14 mouse cellular contexts compared by ENCODE assay signal in the genomic region with DNA sequence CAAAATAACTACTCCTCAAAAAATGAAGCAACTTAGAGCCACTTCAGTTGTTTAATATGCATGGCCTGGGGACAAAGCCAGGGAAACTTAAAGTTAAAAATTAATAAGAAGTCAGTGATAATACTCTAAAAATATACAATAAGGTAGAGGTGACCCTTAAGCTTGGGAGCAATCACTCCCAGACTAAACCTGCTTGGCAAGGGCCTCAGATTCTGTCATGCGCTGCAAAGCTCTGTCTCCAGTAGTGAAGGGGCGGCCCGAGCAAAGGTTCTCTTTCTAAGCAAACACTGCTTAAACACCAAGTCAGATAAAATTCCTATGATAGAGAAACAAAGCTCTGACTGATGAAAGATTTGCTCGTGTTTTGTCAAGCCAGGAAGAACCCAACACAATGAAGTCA.
DNase-seq lines count a peak whose midpoint lies in the region; ATAC-seq and TF ChIP-seq lines count a peak whose summit lies in the region.
"Had no signal": no experiment of that assay in that cellular context is flagged by ENCODE, and none has a peak within 500 bp of the region (broad histone marks: within the 10 kb centered on the region; RNA-seq: fewer than 3 reads in every experiment).

No protein-coding gene starts in this region.

- no peak overlapping the region for H3K4me2 ChIP-seq in lung, embryonic 14.5 days
- H3K4me2 ChIP-seq in intestine, embryonic 16.5 days (ENCODE audit: low read depth, low read length) = peak overlapping the region; percentile 48; the same call in 1 of the 2 replicates
- H3K4me2 ChIP-seq in kidney, embryonic 14.5 days (replicated peaks; ENCODE audit: low read depth, low read length) = no peak overlapping the region
- H3K4me2 ChIP-seq in liver, postnatal 0 days (ENCODE audit: low read depth, low read length) = no peak overlapping the region
- no peak overlapping the region for H3K4me2 ChIP-seq in forebrain, embryonic 14.5 days (ENCODE audit: low read length)
- H3K4me2 ChIP-seq: midbrain, embryonic 15.5 days; neural tube, embryonic 12.5 days had no signal

- peak; percentile 64; the same call in 1 of the 2 replicates for ATAC-seq in lung, embryonic 14.5 days (ENCODE audit: insufficient read depth)
- peak; percentile 84 for ATAC-seq in intestine, embryonic 16.5 days
- ATAC-seq in kidney, embryonic 14.5 days (ENCODE audit: low FRiP score, low TSS enrichment) = peak; percentile 73; the same call in 1 of the 2 replicates
- no peak for ATAC-seq in liver, postnatal 0 days
- no peak for ATAC-seq in forebrain, embryonic 14.5 days
- ATAC-seq: midbrain, embryonic 15.5 days had no signal

- H3K27ac ChIP-seq in lung, embryonic 14.5 days (ENCODE audit: low read depth) = peak overlapping the region; percentile 88; the same call in 1 of the 2 replicates
- H3K27ac ChIP-seq in intestine, embryonic 16.5 days (ENCODE audit: low read length) = peak overlapping the region; percentile 97
- H3K27ac ChIP-seq in kidney, embryonic 14.5 days (ENCODE audit: low read depth, low read length) = peak overlapping the region; percentile 51; the same call in 1 of the 2 replicates
- peak overlapping the region; percentile 84 for H3K27ac ChIP-seq in liver, postnatal 0 days (ENCODE audit: low read depth)
- no peak overlapping the region for H3K27ac ChIP-seq in forebrain, embryonic 14.5 days (ENCODE audit: low read depth, low read length)
- H3K27ac ChIP-seq: hindbrain, embryonic 10.5 days; midbrain, embryonic 15.5 days; neural tube, embryonic 12.5 days had no signal

- no peak for TF ChIP-seq CTCF in lung, embryonic 14.5 days (IDR thresholded peaks at IDR 0.05; ENCODE audit: low read depth)
- no peak for TF ChIP-seq CTCF in liver, postnatal 0 days (IDR thresholded peaks at IDR 0.05; ENCODE audit: low read depth)

- 0 out of 2 replicates have a peak, but pooled peaks cover 3% of the 10 kb centered on the region for H3K4me1 ChIP-seq in lung, embryonic 14.5 days (ENCODE audit: insufficient read depth)
- peaks cover 37% of the 10 kb centered on the region for H3K4me1 ChIP-seq in intestine, embryonic 16.5 days (ENCODE audit: control insufficient read depth, insufficient read depth, low read length)
- peaks cover 8% of the 10 kb centered on the region for H3K4me1 ChIP-seq in kidney, embryonic 14.5 days (ENCODE audit: control insufficient read depth, insufficient read depth, low read length)
- H3K4me1 ChIP-seq in liver, postnatal 0 days (ENCODE audit: insufficient read depth) = peaks cover 16% of the 10 kb centered on the region; the same call in 1 of the 2 replicates
- H3K4me1 ChIP-seq in forebrain, embryonic 14.5 days (ENCODE audit: control insufficient read depth, insufficient read depth, low read length) = peaks cover 4% of the 10 kb centered on the region; the same call in 1 of the 2 replicates

- H3K36me3 ChIP-seq in lung, embryonic 14.5 days (ENCODE audit: insufficient read depth) = no peaks in the 10 kb centered on the region
- no peaks in the 10 kb centered on the region for H3K36me3 ChIP-seq in intestine, embryonic 16.5 days (ENCODE audit: control insufficient read depth, insufficient read depth, low read length)
- H3K36me3 ChIP-seq in kidney, embryonic 14.5 days (ENCODE audit: control insufficient read depth, insufficient read depth, low read length) = no peaks in the 10 kb centered on the region
- no peaks in the 10 kb centered on the region for H3K36me3 ChIP-seq in liver, postnatal 0 days (replicated peaks; ENCODE audit: insufficient read depth, low read length)
- H3K36me3 ChIP-seq in forebrain, embryonic 14.5 days (ENCODE audit: control insufficient read depth, insufficient read depth, low read length) = no peaks in the 10 kb centered on the region
- H3K36me3 ChIP-seq: midbrain, embryonic 15.5 days; neural tube, embryonic 12.5 days had no signal

- no peak for TF ChIP-seq EP300 in liver, postnatal 0 days (IDR thresholded peaks at IDR 0.05; ENCODE audit: low read depth)

- no peak overlapping the region for H3K9ac ChIP-seq in lung, embryonic 14.5 days
- H3K9ac ChIP-seq in intestine, embryonic 16.5 days (ENCODE audit: low read depth, low read length) = no peak overlapping the region
- no peak overlapping the region for H3K9ac ChIP-seq in kidney, embryonic 14.5 days (ENCODE audit: low read depth, low read length)
- H3K9ac ChIP-seq in liver, postnatal 0 days (replicated peaks) = no peak overlapping the region
- H3K9ac ChIP-seq in forebrain, embryonic 14.5 days (ENCODE audit: low read length) = no peak overlapping the region
- H3K9ac ChIP-seq: midbrain, embryonic 15.5 days; neural tube, embryonic 12.5 days had no signal

- no peak overlapping the region for H3K4me3 ChIP-seq in lung, embryonic 14.5 days (ENCODE audit: low read depth, low read length)
- H3K4me3 ChIP-seq in intestine, embryonic 16.5 days (ENCODE audit: low read length) = no peak overlapping the region
- H3K4me3 ChIP-seq in kidney, embryonic 14.5 days (ENCODE audit: low read length) = no peak overlapping the region
- no peak overlapping the region for H3K4me3 ChIP-seq in liver, postnatal 0 days (ENCODE audit: low read depth, low read length)
- no peak overlapping the region for H3K4me3 ChIP-seq in forebrain, embryonic 14.5 days (ENCODE audit: low read depth, low read length)
- H3K4me3 ChIP-seq: hindbrain, embryonic 10.5 days; midbrain, embryonic 15.5 days; neural tube, embryonic 12.5 days had no signal

- H3K9me3 ChIP-seq in lung, embryonic 14.5 days (ENCODE audit: low read depth, low read length) = no peaks in the 10 kb centered on the region
- H3K9me3 ChIP-seq in intestine, embryonic 16.5 days (ENCODE audit: control insufficient read depth, low read length) = no peaks in the 10 kb centered on the region
- no peaks in the 10 kb centered on the region for H3K9me3 ChIP-seq in kidney, embryonic 14.5 days (ENCODE audit: control insufficient read depth, low read length)
- H3K9me3 ChIP-seq in liver, postnatal 0 days (ENCODE audit: low read length) = no peaks in the 10 kb centered on the region
- no peaks in the 10 kb centered on the region for H3K9me3 ChIP-seq in forebrain, embryonic 14.5 days (replicated peaks; ENCODE audit: control insufficient read depth, low read length)
- H3K9me3 ChIP-seq: hindbrain, embryonic 10.5 days; midbrain, embryonic 15.5 days; neural tube, embryonic 12.5 days had no signal

- no peaks in the 10 kb centered on the region for H3K27me3 ChIP-seq in lung, embryonic 14.5 days (ENCODE audit: insufficient read depth, low read length)
- no peaks in the 10 kb centered on the region for H3K27me3 ChIP-seq in intestine, embryonic 16.5 days (replicated peaks; ENCODE audit: control insufficient read depth, insufficient read depth, low read length)
- H3K27me3 ChIP-seq in kidney, embryonic 14.5 days (ENCODE audit: control insufficient read depth, insufficient read depth, low read length) = no peaks in the 10 kb centered on the region
- H3K27me3 ChIP-seq in liver, postnatal 0 days (ENCODE audit: insufficient read depth, low read length) = no peaks in the 10 kb centered on the region
- H3K27me3 ChIP-seq in forebrain, embryonic 14.5 days (replicated peaks; ENCODE audit: control insufficient read depth, insufficient read depth, low read length) = no peaks in the 10 kb centered on the region
- H3K27me3 ChIP-seq: midbrain, embryonic 15.5 days; neural tube, embryonic 12.5 days had no signal

- WGBS in lung, embryonic 14.5 days = 42% methylated on average over 4 of the region's 4 CpGs
- 60% methylated on average over 4 of the region's 4 CpGs for WGBS in intestine, embryonic 16.5 days
- 37% methylated on average over 4 of the region's 4 CpGs for WGBS in kidney, embryonic 14.5 days
- WGBS in liver, postnatal 0 days (ENCODE audit: insufficient replicate concordance) = 57% methylated on average over 4 of the region's 4 CpGs
- WGBS in forebrain, embryonic 14.5 days = 85% methylated on average over 4 of the region's 4 CpGs

- peak; percentile 72 for DNase-seq in lung, embryonic 14.5 days
- DNase-seq in lung, postnatal 14 days = no peak
- DNase-seq in liver, postnatal 0 days = no peak
- no peak for DNase-seq in forebrain, embryonic 14.5 days (ENCODE audit: low spot score)
- DNase-seq in spleen, adult 12 weeks (ENCODE audit: low spot score) = no peak
- DNase-seq in right cerebral cortex, postnatal 14 days = no peak
- DNase-seq: cerebellum, adult 18-20 months; heart, adult 11 months; thymus, postnatal 14 days had no signal

Comparison
In these comparisons a context has a peak if more than half of its experiments do, and no peak if none do; other contexts are left out.
1. ATAC-seq: peak in lung, embryonic 14.5 days (single experiment), intestine, embryonic 16.5 days (single experiment) and kidney, embryonic 14.5 days (single experiment); none in liver, postnatal 0 days (single experiment) and forebrain, embryonic 14.5 days (single experiment).